Mouse (Mus musculus) CH12.LX (cell line): ENCODE results near the gene Dcaf6. TPM values are rescaled to one million over a fixed set of nuclear protein-coding genes. Genes with fewer than 3 reads are reported as not detected.

Experiments
- DNase-seq: peaks from one replicate; pipeline ENCODE4 v3.0.0-alpha.2; 2013; ENCODE audit errors: extremely low read depth
- H3K27ac ChIP-seq: 2 replicates; pipeline ENCODE4 v1.5.1; 2012; ENCODE audit warnings: low read depth, mild to moderate bottlenecking, control low read depth, moderate library complexity; ENCODE audit not compliant: insufficient read depth
- H3K27me3 ChIP-seq: replicated peaks from 2 replicates; pipeline ENCODE3; 2012; ENCODE audit warnings: inconsistent platforms
- H3K36me3 ChIP-seq, 2 experiments: replicated peaks in 1 of 2; 2 replicates each; pipeline versions ENCODE3 to v1.6.1; 2012; ENCODE audit warnings: inconsistent platforms in 1 of 2, low read length in 1 of 2, mild to moderate bottlenecking in 1 of 2, mixed read lengths in 1 of 2, moderate library complexity in 1 of 2; ENCODE audit not compliant: control insufficient read depth in 1 of 2, insufficient read depth in 1 of 2
- H3K4me1 ChIP-seq, 2 experiments: 2 replicates each; pipeline ENCODE4 v1.6.1; 2012; ENCODE audit warnings: inconsistent platforms in 1 of 2, moderate library complexity in 1 of 2; ENCODE audit not compliant: insufficient read depth in 2 of 2, control insufficient read depth in 1 of 2
- H3K4me2 ChIP-seq: 2 replicates; pipeline ENCODE4 v1.6.1; 2012; ENCODE audit warnings: low read depth, mild to moderate bottlenecking, control low read depth; ENCODE audit not compliant: poor library complexity, insufficient read depth, severe bottlenecking
- H3K4me3 ChIP-seq, 3 experiments: fragments of 150-350 bp in 1 of 3; sonication (generic) in 1 of 3; replicated peaks in 1 of 3; 2 replicates each; pipeline versions ENCODE3 to v1.5.1; 2011 to 2012; ENCODE audit warnings: low read depth in 2 of 3, low read length in 2 of 3, mild to moderate bottlenecking in 2 of 3, moderate library complexity in 2 of 3, control low read depth in 1 of 3, improper control_type of control experiment in 1 of 3, inconsistent platforms in 1 of 3, mixed read lengths in 1 of 3; ENCODE audit not compliant: poor library complexity in 1 of 3
- H3K79me2 ChIP-seq: replicated peaks from 2 replicates; pipeline ENCODE4 v1.6.1; 2012; ENCODE audit warnings: mild to moderate bottlenecking, moderate library complexity; ENCODE audit not compliant: control insufficient read depth, poor library complexity, insufficient read depth, severe bottlenecking; ENCODE audit errors: extremely low read depth
- H3K9ac ChIP-seq: 2 replicates; pipeline ENCODE4 v1.6.1; 2012; ENCODE audit warnings: low read depth, mild to moderate bottlenecking, control low read depth, moderate library complexity; ENCODE audit not compliant: insufficient read depth
- H3K9me3 ChIP-seq: replicated peaks from 2 replicates; pipeline ENCODE3; 2012; ENCODE audit warnings: low read length, inconsistent platforms, mixed read lengths
- BHLHE40 ChIP-seq: IDR thresholded peaks from 2 replicates; pipeline ENCODE4 v1.6.1; 2011; ENCODE audit warnings: mild to moderate bottlenecking, low read depth, low read length, improper control_type of control experiment
- CHD1 ChIP-seq: IDR thresholded peaks from 2 replicates; pipeline ENCODE4 v1.6.1; 2012; ENCODE audit warnings: low read depth, low read length, improper control_type of control experiment, inconsistent platforms
- CHD2 ChIP-seq: IDR thresholded peaks from 2 replicates; pipeline ENCODE4 v1.6.1; 2011; ENCODE audit warnings: low read length, improper control_type of control experiment
- CTCF ChIP-seq, 2 experiments: IDR thresholded peaks in 1 of 2; conservative IDR thresholded peaks in 1 of 2; 2 replicates each; pipeline ENCODE4 v1.5.1; 2011 to 2012; ENCODE audit warnings: low read depth in 2 of 2, low read length in 2 of 2, improper control_type of control experiment in 1 of 2, inconsistent platforms in 1 of 2, mild to moderate bottlenecking in 1 of 2, moderate library complexity in 1 of 2
- E2F4 ChIP-seq: IDR thresholded peaks from 2 replicates; pipeline ENCODE4 v1.6.1; 2011; ENCODE audit warnings: low read depth, low read length, improper control_type of control experiment; ENCODE audit not compliant: insufficient replicate concordance
- ELF1 ChIP-seq: IDR thresholded peaks from 2 replicates; pipeline ENCODE4 v1.6.1; 2014; ENCODE audit warnings: low read depth, mild to moderate bottlenecking, inconsistent platforms, low read length, improper control_type of control experiment
- EP300 ChIP-seq: IDR thresholded peaks from 2 replicates; pipeline ENCODE4 v1.6.1; 2011; ENCODE audit warnings: low read length, improper control_type of control experiment
- ETS1 ChIP-seq: conservative IDR thresholded peaks from 2 replicates; pipeline ENCODE4 v1.6.1; 2012; ENCODE audit warnings: low read depth, mild to moderate bottlenecking, inconsistent platforms, low read length, improper control_type of control experiment, moderate library complexity
- IRF4 ChIP-seq: IDR thresholded peaks from 2 replicates; pipeline ENCODE4 v1.6.1; 2014; ENCODE audit warnings: low read depth, mild to moderate bottlenecking, inconsistent platforms, low read length, improper control_type of control experiment
- MAFK ChIP-seq: IDR thresholded peaks from 2 replicates; pipeline ENCODE4 v1.6.1; 2011; ENCODE audit warnings: low read length, improper control_type of control experiment; ENCODE audit not compliant: insufficient replicate concordance
- MAX ChIP-seq: IDR thresholded peaks from 2 replicates; pipeline ENCODE4 v1.6.1; 2011; ENCODE audit warnings: low read length, improper control_type of control experiment
- MAZ ChIP-seq: IDR thresholded peaks from 2 replicates; pipeline ENCODE4 v1.6.1; 2012; ENCODE audit warnings: low read depth, mild to moderate bottlenecking, inconsistent platforms, low read length, improper control_type of control experiment, moderate library complexity
- MYC ChIP-seq: IDR thresholded peaks from 2 replicates; pipeline ENCODE4 v1.6.1; 2011; ENCODE audit warnings: low read depth, mild to moderate bottlenecking, improper control_type of control experiment, low read length
- NELFE ChIP-seq: IDR thresholded peaks from 2 replicates; pipeline ENCODE4 v1.6.1; 2011; ENCODE audit warnings: low read depth, low read length, improper control_type of control experiment
- PAX5 ChIP-seq: IDR thresholded peaks from 2 replicates; pipeline ENCODE4 v1.6.1; 2012; ENCODE audit warnings: low read length, inconsistent platforms, mixed read lengths
- POLR2AphosphoS2 ChIP-seq: IDR thresholded peaks from 2 replicates; pipeline ENCODE4 v1.6.1; 2011; ENCODE audit warnings: low read depth, low read length, improper control_type of control experiment
- SIN3A ChIP-seq: IDR thresholded peaks from 2 replicates; pipeline ENCODE4 v1.6.1; 2012; ENCODE audit warnings: low read length, improper control_type of control experiment, inconsistent platforms
- UBTF ChIP-seq: IDR thresholded peaks from 2 replicates; pipeline ENCODE4 v1.6.1; 2012; ENCODE audit warnings: low read depth, mild to moderate bottlenecking, inconsistent platforms, low read length, improper control_type of control experiment, moderate library complexity
- USF1 ChIP-seq: IDR thresholded peaks from 2 replicates; pipeline ENCODE4 v1.6.1; 2014; ENCODE audit warnings: low read depth, mild to moderate bottlenecking, inconsistent platforms, low read length, improper control_type of control experiment
- ZC3H11A ChIP-seq: IDR thresholded peaks from 2 replicates; pipeline ENCODE4 v1.6.1; 2012; ENCODE audit warnings: low read depth, mild to moderate bottlenecking, inconsistent platforms, low read length, improper control_type of control experiment
- ZKSCAN1 ChIP-seq: IDR thresholded peaks from 2 replicates; pipeline ENCODE4 v1.6.1; 2012; ENCODE audit warnings: low read depth, inconsistent platforms, low read length, improper control_type of control experiment, borderline replicate concordance
- ZMIZ1 ChIP-seq: IDR thresholded peaks from 2 replicates; pipeline ENCODE4 v1.6.1; 2012; ENCODE audit warnings: low read depth, mild to moderate bottlenecking, inconsistent platforms, low read length, improper control_type of control experiment
- dilution Hi-C: fragments of 300-500 bp; cut with MboI; formaldehyde crosslinking; loops from 2 replicates; pipeline ENCODE4 v1.14.3; 2020; ENCODE audit warnings: low sequenced_read_pairs; ENCODE audit not compliant: extremely low pct_unique_long_range_greater_than_20kb, extremely low pct_ligation_motif_present
- in situ Hi-C: fragments of 300-500 bp; cut with MboI; formaldehyde crosslinking; loops from 3 replicates; pipeline ENCODE4 v1.14.3; 2019; ENCODE audit warnings: low sequenced_read_pairs, low pct_ligation_motif_present, low pct_unique_long_range_greater_than_20kb, mixed read lengths
- polyA plus RNA-seq: library from polyadenylated mRNA; unstranded; fragments of >175 nt; gene quantifications from 2 replicates; pipeline ENCODE4 v1.2.1, GENCODE M21; 2012; ENCODE audit warnings: low read depth; ENCODE audit not compliant: insufficient read length
- total RNA-seq, 2 experiments: library from RNA; depleted of rRNA; stranded (reverse); fragments of 300-350 nt in 1 of 2; fragments of >200 nt in 1 of 2; gene quantifications; 2 replicates each; pipeline ENCODE4 v1.2.3; 2012 to 2014

The Dcaf6 gene
- total and polyA plus RNA-seq, 3 experiments, result 3.7 to 4.1 (median 4.1) TPM

- TF ChIP-seq IRF4 (no peak), SIN3A (no peak)
Observed at GRCm38 (mm10) chr1:165486108-165486507, 25.8 kb upstream of the Dcaf6 start (continued).

- Histone ChIP-seq H3K4me2 (no peak within 1 kb of the TSS), H3K27me3 (no peaks in the 10 kb centered on the region), H3K4me1 (no peaks in the 10 kb centered on the region), H3K9me3 (no peaks in the 10 kb centered on the region), H3K4me3 (no peak within 1 kb of the TSS), H3K36me3 (peaks cover 6 to 20% of the 10 kb centered on the region in 2 experiments), H3K27ac (no peak within 1 kb of the TSS), H3K9ac (no peak within 1 kb of the TSS), H3K79me2 (no peaks in the 10 kb centered on the region)
- TF ChIP-seq ZKSCAN1, result no peak
- no peak for TF ChIP-seq CHD2
- 0 out of 2 replicates have a peak, but pooled peaks have one; percentile 15 for TF ChIP-seq IRF4
- 0 out of 2 replicates have a peak, but pooled peaks have one; percentile 13 for TF ChIP-seq BHLHE40
- TF ChIP-seq POLR2AphosphoS2, result no peak
- no peak for TF ChIP-seq ZC3H11A
- no peak for TF ChIP-seq MYC
- in situ Hi-C loops, result no loop called here
- dilution Hi-C loops, result no loop called here
- DNase-seq, result no peak
Observed at GRCm38 (mm10) chr1:165484688-165485233, 24.5 kb upstream of the Dcaf6 start, which contains the start of gene Adcy10. Adcy10 (plus strand) TSS chr1:165485183.

- dilution Hi-C loops, result no loop called here
- no peaks in the 10 kb centered on the region for H3K9me3 ChIP-seq
- H3K27me3 ChIP-seq, result no peaks in the 10 kb centered on the region
- H3K27ac ChIP-seq, result no peak overlapping the region
- H3K4me3 ChIP-seq, result no peak overlapping the region
- no peaks in the 10 kb centered on the region for H3K79me2 ChIP-seq
- in situ Hi-C loops, result no loop called here
- no peak for TF ChIP-seq PAX5
- TF ChIP-seq EP300, result peak; percentile 65
- no peak overlapping the region for H3K9ac ChIP-seq
- no peak overlapping the region for H3K4me2 ChIP-seq
- H3K36me3 ChIP-seq, result no peaks in the 10 kb centered on the region
- H3K4me1 ChIP-seq, result peaks cover 0 to 21% of the 10 kb centered on the region in 2 experiments; a peak in 3 of 4 replicates
- peak; percentile 27 for DNase-seq
Observed at GRCm38 (mm10) chr1:165471490-165471889, 11.2 kb upstream of the Dcaf6 start.

GRCm38 (mm10) chr1:165469717-165470116 is 9.4 kb upstream of the Dcaf6 start:
- TF ChIP-seq ZMIZ1 (no peak), CHD2 (no peak), UBTF (no peak), E2F4 (no peak), CHD1 (no peak), MAFK (no peak), SIN3A (no peak), ZC3H11A (no peak), ETS1 (no peak), CTCF (conservative IDR thresholded peaks at IDR 0.05 in 1 of 2, IDR thresholded peaks at IDR 0.05 in 1 of 2; ENCODE audit: low read depth in 2 of 2, low read length in 2 of 2) (no peak), EP300 (no peak), ELF1 (no peak), USF1 (no peak), NELFE (no peak), MYC (no peak), PAX5 (no peak), MAX (no peak), MAZ (no peak)
- dilution Hi-C loops (no loop called here), in situ Hi-C loops (no loop called here)
- H3K4me2 ChIP-seq, result no peak overlapping the region
- no peaks in the 10 kb centered on the region for H3K36me3 ChIP-seq
- no peak overlapping the region for H3K4me3 ChIP-seq
- H3K9ac ChIP-seq, result no peak overlapping the region
- H3K4me1 ChIP-seq, result peaks cover 0 to 21% of the 10 kb centered on the region in 2 experiments; a peak in 3 of 4 replicates
- DNase-seq, result no peak
- no peaks in the 10 kb centered on the region for H3K79me2 ChIP-seq
- no peaks in the 10 kb centered on the region for H3K9me3 ChIP-seq
- H3K27me3 ChIP-seq, result no peaks in the 10 kb centered on the region
- no peak overlapping the region for H3K27ac ChIP-seq
